Mouse (Mus musculus): ENCODE measurements around the gene Cltb.
"Not testable (repeated sequence)": the region's sequence is repeated elsewhere in the genome, so short reads cannot be mapped to it uniquely, and the experiment has no call there.

Cltb gene

DNA sequence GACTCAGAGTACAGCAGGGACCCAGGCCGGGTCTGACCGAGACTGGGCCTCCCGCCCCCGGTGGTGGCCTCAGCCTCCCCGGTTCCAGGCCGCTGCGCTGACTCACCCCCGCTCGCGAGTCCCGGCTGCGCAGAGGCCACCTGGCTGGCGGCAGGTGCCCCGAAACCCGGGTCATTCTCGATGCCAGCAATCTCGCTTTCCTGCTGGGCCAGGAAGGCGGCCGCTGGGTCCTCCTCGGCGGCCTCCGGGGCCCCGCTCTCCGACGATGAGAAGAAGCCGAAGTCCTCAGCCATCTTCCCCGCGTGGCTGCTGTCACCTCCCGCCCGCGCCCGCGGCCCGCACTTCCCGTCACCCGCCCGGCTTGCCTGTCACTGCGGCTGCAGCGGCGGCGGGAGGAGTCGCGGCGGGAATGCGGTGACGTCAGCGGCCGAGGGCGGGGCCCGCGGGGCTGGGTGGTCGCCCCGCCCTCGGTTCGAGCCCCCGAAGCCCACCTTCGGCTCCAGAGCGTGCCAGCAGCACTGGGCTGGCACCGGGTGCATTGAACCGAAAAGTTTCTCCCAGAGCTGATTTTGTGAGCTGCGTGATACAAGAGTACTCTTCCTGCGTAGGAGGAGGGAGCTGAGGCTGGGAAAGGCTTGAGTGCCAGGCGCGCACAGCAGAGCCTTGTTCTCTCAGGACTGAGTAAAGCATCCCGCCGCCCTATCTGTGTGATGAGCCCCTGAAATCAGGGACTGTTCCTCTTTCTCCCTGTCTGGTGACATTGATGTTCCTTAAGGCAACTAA is at the start of gene Cltb:
Gene Cltb, minus strand, starts transcription at position 373 of the 783 bp plus-strand sequence.
- DNase-seq (ENCODE audit: low read depth, low spot score) = no peak

DNA sequence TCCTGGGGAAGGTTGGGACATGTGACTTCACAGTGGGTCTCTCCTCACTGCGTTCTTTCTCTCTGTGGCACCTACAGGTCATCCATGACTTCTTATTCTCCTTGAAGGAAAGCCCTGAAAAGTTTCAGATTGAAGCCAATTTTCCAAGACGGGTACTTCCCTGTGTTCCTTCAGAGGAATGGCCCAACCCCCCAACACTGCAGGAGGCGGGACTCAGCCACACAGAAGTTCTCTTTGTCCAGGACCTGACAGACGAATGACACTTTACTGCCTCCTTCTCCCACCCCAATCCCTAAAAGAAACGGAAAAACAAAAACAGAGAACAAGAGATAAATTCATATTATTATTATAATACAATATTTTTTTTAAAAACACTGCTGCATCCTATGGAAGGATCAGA is 49.7 kb upstream of the Cltb start:
- no peak for DNase-seq (ENCODE audit: low read depth, low spot score)

DNA sequence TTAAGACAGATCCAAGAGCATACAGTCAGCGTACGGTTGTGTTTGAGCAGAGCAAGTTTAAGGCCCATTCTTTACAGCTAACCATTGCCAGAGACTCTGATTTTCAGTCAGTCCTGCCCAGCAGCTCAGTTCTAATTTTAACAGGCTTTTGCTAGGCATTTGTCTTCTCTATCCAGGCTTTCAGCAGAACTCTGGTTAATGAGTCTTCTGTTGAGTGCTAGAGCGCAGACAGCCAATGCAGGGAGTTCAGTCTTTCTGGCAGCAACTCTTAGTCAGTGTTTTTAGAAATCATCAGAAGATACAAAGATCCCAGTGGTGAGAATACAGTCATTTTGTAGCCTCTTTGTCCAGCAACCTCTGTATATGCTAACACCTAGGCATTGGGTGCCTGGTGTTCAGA is 39.3 kb upstream of the Cltb start:
- DNase-seq (ENCODE audit: low read depth, low spot score) = no peak

DNA sequence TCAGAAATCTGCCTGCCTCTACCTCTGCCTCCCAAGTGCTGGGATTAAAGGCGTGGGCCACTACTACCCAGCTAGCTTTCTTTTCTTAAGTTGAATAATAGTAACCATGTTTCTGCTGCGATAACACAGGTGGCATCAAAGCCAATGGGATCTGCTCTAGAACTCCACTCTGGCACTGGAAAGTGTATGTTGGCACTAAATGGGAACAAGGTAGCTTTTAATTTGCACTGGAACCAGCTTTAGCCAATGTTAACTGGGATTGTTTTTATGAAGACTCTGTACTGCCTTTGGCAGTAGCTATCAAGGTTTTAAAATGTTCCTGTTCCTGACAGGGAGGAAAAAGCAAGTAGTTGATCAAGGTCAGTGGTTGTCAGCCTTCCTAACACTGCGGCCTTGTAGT is 23.9 kb upstream of the Cltb start:
- no peak for DNase-seq (ENCODE audit: low read depth, low spot score)

DNA sequence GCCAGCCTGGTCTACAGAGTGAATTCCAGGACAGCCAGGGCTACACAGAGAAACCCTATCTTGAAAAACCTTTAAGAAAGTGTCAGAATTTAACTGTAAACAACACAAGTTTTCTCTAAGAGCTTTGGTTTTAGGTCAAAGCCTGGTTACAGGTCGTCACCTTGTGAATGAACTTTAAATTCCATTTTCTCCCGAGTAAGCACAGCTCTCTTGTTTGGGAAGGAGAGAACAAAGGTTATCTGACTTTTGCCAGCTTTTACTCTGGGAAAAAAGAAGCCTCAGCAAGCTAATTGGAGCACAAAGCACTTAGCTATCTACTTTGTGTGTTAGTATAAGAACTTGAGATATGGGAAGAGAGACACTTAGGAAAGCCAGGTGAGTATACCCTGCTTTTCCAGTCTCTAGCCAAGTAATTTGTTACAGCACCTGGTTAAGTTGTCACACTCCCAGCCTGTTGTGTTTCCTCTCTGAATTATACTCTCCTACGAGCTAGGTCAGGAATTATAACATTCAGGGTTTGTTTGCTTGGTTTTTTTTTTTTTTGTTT is 21.7 kb upstream of the Cltb start:
- DNase-seq (ENCODE audit: low read depth, low spot score) = no peak

DNA sequence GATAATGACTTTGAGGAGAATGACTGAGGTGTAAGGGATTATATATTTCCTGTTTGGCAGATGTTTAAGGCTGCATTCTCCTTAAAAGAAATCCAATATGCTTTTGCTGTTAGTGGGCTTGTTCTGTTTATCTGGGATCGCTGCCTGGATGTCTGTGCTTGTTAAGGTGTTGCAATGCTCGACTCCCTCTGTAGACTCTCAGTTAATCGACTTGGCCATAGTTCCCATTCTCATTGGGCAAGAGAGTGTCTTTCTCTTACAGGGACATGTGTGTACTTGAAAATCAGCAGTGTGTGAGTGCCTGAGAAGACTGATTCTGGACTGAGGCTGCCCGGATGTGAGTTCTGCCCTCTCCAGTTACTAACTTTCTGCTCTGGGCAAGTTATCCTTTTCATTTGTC is 18.0 kb upstream of the Cltb start:
- no peak for DNase-seq (ENCODE audit: low read depth, low spot score)

DNA sequence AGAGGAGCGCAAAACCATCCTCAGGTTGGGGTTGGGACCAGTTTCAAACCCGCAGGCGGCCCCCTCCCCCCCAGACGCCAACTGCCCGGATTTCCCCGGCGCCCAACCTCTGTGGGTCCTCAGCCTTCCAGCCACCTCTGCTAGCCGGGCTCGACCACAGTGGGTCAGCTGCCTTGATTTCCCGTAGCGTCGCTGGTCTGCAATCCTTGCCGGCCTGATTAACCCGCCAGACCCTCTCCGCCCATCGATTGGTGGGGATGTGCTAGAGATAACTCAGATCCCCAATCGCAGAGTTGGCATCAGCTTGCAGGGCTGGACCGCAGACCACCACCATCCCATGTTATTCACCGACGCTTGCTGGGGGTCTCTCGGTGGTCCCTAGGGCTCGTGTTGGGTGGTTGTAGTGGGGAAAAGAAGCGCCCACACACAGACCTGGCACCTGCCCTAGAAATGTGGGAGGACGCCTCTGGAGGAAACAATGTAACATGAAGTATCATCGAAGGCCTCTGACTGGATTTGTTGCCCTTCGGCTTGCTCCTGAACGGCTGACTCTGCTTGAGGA is 10.9 kb upstream of the Cltb start:
- DNase-seq (ENCODE audit: low read depth, low spot score) = no peak

DNA sequence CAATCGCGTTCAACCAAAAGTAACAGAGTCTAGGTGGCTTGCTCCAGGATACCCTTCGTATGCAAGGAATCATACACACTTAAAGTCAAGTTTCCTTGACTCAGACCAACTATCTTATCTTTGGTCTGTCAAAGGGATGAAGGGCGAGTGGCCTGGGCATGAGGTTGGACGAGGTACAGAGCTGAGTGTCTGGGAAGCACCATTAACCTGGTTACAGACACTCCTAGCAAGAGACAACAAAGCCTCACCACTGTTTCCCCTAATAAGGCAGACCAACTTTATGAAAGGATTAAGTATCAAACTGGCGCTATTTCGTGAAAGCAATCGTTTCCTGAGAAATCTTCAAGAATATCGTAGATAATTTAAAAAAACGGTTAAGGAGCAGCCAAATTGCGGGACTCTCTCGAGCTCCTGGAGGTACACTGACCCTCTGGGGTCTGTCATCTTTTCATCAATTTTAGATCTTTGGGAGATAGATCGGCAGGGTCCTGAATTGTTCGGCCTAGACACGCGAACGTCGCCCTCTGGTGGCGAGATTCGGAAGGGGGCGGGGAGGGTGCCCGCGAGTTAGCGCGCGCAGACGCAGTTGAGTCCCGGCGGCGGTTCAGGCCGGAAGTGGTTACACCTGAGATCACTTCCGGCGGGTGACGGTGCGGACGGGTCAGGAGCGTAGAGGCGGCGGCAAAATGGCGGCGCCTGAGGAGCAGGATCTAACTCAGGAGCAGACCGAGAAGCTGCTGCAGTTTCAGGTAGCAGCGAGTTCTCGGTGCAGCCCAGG is 10.2 kb upstream of the Cltb start, which contains the start of gene Faf2:
Gene Faf2, plus strand, starts transcription at position 630 of the 778 bp plus-strand sequence.
- DNase-seq (ENCODE audit: low read depth, low spot score) = peak; percentile 93

DNA sequence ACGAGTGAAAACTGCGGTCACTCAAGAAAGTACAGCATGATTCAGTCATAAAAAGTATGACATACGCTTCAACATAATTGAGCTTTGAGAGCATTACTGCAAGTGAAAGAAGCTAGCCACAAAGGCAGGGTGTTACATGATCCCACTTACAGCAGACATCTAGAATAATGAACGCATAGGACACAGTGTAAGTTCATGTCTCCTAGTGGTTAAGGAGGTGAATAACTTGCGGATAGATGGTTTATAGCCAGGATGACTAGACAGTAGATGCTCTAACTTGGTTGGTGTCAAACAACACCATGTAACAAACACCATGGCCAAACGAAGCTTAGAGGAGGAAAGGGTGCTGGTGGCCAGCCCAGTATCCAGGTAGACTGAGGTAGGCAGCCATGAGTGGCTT is 5.9 kb upstream of the Cltb start:
- DNase-seq (ENCODE audit: low read depth, low spot score) = no peak

DNA sequence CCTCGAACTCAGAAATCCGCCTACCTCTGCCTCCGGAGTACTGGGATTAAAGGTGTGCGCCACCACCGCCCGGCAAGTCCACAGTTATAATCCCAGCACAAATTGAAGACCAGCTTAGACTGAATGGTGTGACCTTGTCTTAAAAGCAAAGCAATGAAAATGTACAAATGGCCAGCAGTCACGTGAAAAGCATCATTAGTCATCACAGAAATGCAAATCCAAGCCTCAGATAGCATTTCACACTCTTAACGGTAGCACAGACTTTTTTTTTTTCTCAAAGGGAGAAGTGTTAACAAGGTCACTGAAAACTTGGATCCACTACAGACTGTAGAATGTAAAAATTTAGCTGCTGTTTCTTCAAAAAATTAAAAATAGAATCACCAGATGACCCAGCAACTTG is 5.2 kb upstream of the Cltb start:
- DNase-seq (ENCODE audit: low read depth, low spot score) = no peak

DNA sequence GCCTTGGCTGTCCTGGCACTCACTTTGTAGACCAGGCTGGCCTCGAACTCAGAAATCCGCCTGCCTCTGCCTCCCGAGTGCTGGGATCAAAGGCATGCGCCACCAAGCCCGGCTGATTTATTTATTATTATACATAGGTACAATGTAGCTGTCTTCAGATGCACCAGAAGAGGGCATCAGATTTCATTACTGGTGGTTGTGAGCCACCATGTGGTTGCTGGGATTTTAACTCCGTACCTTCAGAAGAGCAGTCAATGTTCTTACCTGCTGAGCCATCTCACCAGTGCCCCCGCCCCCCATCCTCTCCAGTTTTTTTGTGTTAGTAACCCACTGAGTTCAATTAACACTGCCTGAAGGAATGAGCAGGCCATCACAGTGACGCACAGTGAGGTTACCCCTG is 2.0 kb upstream of the Cltb start:
- not testable (repeated sequence) for DNase-seq (ENCODE audit: low read depth, low spot score)

DNA sequence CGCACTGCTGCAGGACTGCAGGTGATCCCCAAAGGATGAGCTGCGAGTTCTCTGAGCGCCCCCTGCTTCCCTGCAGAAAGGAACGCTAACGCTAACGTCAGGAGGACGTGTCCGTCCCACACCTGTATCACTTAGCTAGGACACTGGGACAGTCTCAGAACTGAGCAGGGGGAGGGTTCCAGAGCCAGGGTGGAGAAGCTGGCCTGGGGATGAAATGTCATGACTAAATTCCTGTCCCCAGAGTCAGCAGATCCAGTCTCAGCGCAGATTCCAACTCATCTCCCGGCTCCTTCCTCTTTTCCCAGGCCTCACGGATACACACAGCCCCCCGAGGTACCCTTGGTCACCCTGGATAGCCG is 552 bp downstream of the Cltb start:
- no peak for DNase-seq (ENCODE audit: low read depth, low spot score)

DNA sequence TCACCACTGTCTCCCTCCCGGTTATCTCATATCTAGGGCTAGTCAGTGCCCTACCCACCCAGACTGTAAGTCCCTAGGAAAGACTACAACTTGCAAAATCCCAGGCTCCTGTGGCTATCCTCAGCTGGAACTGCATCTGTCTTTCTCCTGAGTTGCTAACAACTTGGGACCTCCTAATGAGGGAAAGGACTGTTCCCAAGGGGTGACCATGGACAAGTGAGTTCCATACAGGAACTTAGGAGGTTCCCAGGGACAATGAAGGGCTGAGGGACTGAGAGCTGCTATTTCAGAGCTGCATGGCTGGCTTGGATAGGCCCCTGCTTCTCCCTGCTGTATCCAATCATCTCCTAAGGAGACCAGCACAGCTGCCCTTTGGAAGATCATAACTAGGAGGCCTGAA is 1.8 kb downstream of the Cltb start:
- no peak for DNase-seq (ENCODE audit: low read depth, low spot score)

DNA sequence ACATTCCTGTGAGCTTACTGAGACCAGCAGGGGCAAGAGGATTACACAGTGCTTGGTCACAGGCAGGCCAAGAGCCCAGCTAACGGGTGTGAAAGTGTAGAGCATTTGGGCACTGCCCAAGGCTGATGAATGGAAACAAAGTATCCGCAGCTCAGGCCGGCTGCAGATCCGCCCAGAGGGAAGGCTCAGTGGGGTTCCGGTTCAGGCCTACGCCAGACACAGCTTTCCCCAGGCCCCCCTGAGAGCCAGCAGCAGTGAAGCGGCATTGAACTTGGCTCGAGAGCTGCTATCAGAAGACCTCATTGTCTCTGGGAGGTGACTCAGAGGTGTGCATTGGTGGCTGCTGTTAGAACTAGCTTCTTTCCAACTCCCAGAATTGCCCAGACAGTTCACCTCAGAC is 2.5 kb downstream of the Cltb start:
- DNase-seq (ENCODE audit: low read depth, low spot score) = no peak

DNA sequence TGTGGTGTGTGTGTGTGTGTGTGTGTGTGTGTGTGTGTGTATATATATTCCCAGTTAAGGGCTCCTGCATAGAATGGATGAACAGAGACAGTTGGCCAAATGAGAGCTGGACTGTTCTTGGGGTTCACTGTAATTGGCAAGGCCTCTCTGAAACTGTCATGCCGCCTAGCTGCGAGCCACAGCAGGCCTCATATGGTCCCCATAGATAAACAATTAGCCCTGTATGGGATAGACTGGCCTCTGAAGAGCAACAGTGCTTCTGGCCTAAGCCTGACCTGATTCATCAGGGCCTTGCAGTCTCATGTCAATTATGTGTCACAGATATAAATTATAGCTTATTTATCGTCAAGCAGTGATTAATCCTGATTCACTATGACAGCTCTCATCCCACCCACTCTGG is 3.1 kb downstream of the Cltb start:
- DNase-seq (ENCODE audit: low read depth, low spot score) = no peak

DNA sequence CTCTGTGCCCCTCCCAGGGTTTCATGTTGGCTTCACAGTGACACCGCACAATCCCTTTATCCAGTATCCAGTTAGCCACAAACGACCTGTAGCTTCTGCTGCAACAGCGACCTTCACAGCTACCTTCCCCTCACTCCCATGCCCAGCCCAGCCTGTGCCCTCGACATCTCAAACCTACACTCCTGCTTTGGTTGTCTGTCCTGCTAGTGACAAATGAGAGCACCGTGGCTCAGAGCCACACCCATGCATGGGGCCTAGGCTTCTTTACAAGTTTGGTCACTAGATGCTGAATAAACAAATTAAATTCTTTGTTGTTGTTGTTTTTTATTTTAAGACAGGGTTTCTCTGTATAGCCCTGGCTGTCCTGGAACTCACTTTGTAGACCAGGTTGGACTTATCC is 3.9 kb downstream of the Cltb start:
- no peak for DNase-seq (ENCODE audit: low read depth, low spot score)

DNA sequence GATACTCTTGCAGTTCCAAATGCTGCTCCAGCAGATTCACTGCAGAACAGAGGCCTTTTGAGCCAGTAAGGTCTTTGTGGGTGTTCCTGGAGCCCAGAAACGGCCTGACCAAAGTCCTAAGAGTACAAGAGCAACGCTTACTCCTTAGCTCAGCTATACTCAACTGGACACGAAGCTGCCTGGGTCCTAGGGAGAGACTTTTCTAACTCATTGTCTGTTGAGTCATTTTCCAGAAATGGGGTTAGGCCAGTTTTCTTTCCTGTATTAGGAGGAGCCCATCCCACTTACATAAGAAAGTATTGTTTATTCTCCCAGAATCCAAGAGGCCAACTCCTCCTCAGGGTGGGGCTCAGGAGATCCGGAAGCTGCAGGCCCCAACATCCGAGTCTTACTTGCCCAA is 5.7 kb downstream of the Cltb start:
- no peak for DNase-seq (ENCODE audit: low read depth, low spot score)

DNA sequence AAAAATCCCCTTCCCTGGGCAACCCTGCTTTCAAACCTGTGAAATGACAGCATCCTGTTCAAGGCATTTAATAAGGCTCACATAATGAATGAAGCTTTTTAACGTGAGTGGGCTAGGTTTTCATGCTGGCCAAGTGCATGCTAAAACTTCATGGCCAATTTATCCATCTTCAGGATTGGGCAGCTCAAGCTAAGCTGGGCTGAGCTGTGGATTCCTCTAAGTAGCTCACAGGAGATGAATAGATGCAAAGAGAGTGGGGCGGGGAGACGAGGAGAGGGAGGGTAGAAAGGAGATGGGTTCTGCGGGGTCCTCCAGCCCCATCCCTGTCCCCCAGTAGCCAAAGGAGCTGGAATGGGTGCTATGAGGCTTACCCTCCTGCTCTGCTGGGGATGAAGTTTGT is 6.9 kb downstream of the Cltb start:
- DNase-seq (ENCODE audit: low read depth, low spot score) = peak; percentile 42

DNA sequence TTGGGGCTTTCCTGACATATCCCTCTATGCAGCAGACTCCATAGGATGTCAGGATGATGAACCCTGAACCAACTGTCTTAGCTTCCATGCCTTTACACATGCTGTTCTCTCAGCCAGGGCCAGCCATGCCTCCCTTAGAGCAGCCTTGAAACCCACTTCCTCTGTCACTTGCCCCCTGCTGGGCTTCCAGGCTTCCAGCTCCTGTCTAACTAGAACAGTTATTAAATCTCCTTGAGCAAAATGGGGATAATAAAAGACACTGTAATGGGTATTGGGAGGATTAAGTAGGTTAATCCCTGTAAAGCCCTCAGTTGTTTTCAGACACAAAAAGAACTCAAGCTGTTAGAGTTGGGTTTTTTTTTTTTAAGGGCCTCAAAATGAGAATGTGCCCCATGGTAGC is 7.6 kb downstream of the Cltb start:
- no peak for DNase-seq (ENCODE audit: low read depth, low spot score)

DNA sequence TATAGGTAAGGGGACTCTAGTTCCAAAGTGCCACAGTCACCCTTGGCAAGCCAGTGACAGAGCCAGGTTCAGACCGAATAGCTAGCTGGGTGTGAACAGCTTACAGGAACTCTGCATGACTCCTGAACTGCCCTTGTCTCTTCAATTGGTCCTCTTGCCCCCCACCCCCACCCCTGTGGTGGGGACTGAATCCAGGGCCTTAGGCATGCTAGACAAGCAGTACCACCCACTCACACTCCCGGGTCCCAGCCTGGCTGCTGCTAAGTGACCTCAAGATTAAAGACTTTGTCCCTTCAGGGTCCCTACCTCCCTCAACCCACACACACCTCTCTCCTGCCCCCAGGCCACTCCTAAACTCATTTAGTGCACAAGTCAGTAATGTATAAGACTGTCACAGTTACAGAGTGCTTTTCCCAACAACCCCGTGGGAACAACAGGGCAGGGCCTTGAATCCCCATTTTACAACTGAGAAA is 8.5 kb downstream of the Cltb start:
- no peak for DNase-seq (ENCODE audit: low read depth, low spot score)

DNA sequence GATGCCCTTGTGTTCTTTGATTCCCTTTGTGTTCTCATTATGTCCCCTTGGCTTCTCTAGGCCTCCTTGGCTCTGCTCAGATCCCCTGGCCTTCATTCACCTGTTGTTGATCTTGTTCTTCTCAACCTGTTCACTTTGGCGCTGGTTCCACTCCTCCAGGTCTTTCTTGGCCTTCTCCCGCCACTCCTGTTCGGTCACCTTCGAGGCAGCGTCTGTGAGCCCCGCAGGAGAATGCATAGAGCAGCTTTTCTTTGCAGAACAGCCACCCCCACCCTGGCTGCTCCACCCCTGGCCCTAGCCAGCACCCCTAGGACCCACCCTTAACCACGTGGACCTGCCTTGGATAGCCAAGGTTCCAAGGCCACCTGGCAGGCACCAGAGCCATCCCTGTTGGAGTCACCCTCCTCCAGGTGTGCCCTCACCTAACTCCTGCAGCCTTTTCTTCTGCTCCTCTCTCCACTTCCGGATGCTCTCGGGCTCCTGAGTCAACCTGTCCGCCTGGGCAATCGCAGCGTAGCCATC is 12.5 kb downstream of the Cltb start:
- no peak for DNase-seq (ENCODE audit: low read depth, low spot score)

DNA sequence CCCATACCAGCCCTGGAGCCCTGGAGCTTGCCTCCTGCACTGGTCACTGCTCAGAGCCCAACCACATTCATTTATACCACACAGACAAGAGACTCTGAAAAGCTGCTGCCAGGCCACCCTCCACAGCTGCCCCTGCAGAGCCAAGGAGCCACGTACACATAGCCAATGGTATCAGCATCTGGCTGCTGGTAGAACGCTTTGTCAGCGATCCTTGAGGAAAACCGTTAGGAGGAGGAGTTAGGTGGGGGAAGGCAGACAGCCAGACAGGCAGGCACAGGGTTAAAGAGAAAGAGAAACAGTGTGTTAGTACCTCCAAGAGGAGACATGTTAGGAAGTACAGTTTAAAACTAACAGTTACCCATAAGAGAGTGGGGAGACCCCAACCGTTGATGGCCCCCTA is 14.3 kb downstream of the Cltb start:
- DNase-seq (ENCODE audit: low read depth, low spot score) = no peak
